Mouse (Mus musculus): Measurements from ENCODE around the gene Frmd3.

GRCm38 (mm10) chr4:74231405-74231804 is 218.2 kb downstream of the Frmd3 start:
- TF ChIP-seq POLR2A (IDR thresholded peaks at IDR 0.05; ENCODE audit: insufficient read length, low read depth) (no peak), USF1 (IDR thresholded peaks at IDR 0.05; ENCODE audit: low read depth) (no peak), POLR2AphosphoS2 (IDR thresholded peaks at IDR 0.05; ENCODE audit: insufficient read length, low read depth) (no peak), MYOG (IDR thresholded peaks at IDR 0.05; ENCODE audit: control insufficient read depth in 1 of 3, insufficient read depth in 1 of 3, insufficient read length in 2 of 3, low read depth in 2 of 3) (no peak), SRF (IDR thresholded peaks at IDR 0.05; ENCODE audit: control insufficient read depth, insufficient read length, low read depth) (no peak), CEBPB (IDR thresholded peaks at IDR 0.05; ENCODE audit: insufficient read depth, poor library complexity, severe bottlenecking) (no peak), TCF12 (IDR thresholded peaks at IDR 0.05; ENCODE audit: insufficient read depth, poor library complexity, severe bottlenecking) (no peak)
